Mouse (Mus musculus) hindbrain, embryonic 14.5 days (tissue): ENCODE measurements around the gene Aplnr. TPM values are rescaled to one million over a fixed set of nuclear protein-coding genes. Genes with fewer than 3 reads are reported as not detected.

Experiments used
- ATAC-seq: fragments of 200-750 bp; cut with Nextera tagmentation; 2 replicates; pipeline ENCODE4 v1.8.0; 2017; ENCODE audit warnings: moderate number of reproducible peaks, mild to moderate bottlenecking, moderate TSS enrichment, moderate library complexity; ENCODE audit not compliant: low FRiP score
- DNase-seq: peaks from one replicate; pipeline ENCODE4 v3.0.0-alpha.2; 2015; ENCODE audit warnings: low spot score
- H3K27ac ChIP-seq: fragments of 300-500 bp; sonication (generic); 2 replicates; pipeline ENCODE4 v1.5.1; 2014; ENCODE audit warnings: mild to moderate bottlenecking, moderate library complexity
- H3K27me3 ChIP-seq: fragments of 300-500 bp; sonication (generic); 2 replicates; pipeline ENCODE4 v1.6.1; 2014; ENCODE audit warnings: mild to moderate bottlenecking, low read length, mixed read lengths; ENCODE audit not compliant: control insufficient read depth, insufficient read depth
- H3K36me3 ChIP-seq: fragments of 300-500 bp; sonication (generic); replicated peaks from 2 replicates; pipeline ENCODE4 v1.6.1; 2014; ENCODE audit not compliant: control insufficient read depth, insufficient read depth
- H3K4me1 ChIP-seq: fragments of 300-500 bp; sonication (generic); replicated peaks from 2 replicates; pipeline ENCODE4 v1.6.1; 2014; ENCODE audit warnings: antibody characterized with exemption, low read length, mixed read lengths; ENCODE audit not compliant: control insufficient read depth, insufficient read depth
- H3K4me2 ChIP-seq: fragments of 300-500 bp; sonication (generic); replicated peaks from 2 replicates; pipeline ENCODE4 v1.6.1; 2014; ENCODE audit warnings: mild to moderate bottlenecking, moderate library complexity
- H3K4me3 ChIP-seq: fragments of 300-500 bp; sonication (generic); replicated peaks from 2 replicates; pipeline ENCODE4 v1.5.1; 2014; ENCODE audit warnings: mild to moderate bottlenecking, low read length
- H3K9ac ChIP-seq: fragments of 300-500 bp; sonication (generic); 2 replicates; pipeline ENCODE4 v1.6.1; 2014
- H3K9me3 ChIP-seq: fragments of 300-500 bp; sonication (generic); 2 replicates; pipeline ENCODE4 v1.6.1; 2016; ENCODE audit warnings: low read length; ENCODE audit not compliant: control insufficient read depth
- WGBS: fragments of 180-500 bp; shearing (Covaris S2); extraction: QIAGEN DNeasy Blood & Tissue Kit; methylation state at CpG from one replicate; pipeline ENCODE4 v1.1.7; 2014; 5-methylcytosine and 5-hydroxymethylcytosine counted together
- polyA plus RNA-seq: library from polyadenylated mRNA; unstranded; fragments of >200 nt; fragmentation: Nextera tagmentation; extraction: Ambion mirVana; gene quantifications from 2 replicates; pipeline ENCODE4 v1.2.1, GENCODE M21; 2014

Aplnr gene
- 29.2 and 35.2 TPM in 2 replicates for polyA plus RNA-seq

- DNase-seq (no peak), ATAC-seq (peak; percentile 37; the same call in 1 of the 2 replicates)
- H3K9ac ChIP-seq, result no peak within 1 kb of the TSS
- no peak within 1 kb of the TSS for H3K27ac ChIP-seq
- no peaks in the 10 kb centered on the region for H3K27me3 ChIP-seq
- no peaks in the 10 kb centered on the region for H3K9me3 ChIP-seq
- no peaks in the 10 kb centered on the region for H3K4me1 ChIP-seq
- WGBS, result 8% methylated on average over 4 of the region's 4 CpGs
- no peak within 1 kb of the TSS for H3K4me2 ChIP-seq
- H3K4me3 ChIP-seq, result peak within 1 kb of the TSS; percentile 1; the same call in 1 of the 2 replicates
- H3K36me3 ChIP-seq, result no peaks in the 10 kb centered on the region
Observed at GRCm38 (mm10) chr2:85136089-85136488, at the start of gene Aplnr. TSS of gene Aplnr (plus strand) at chr2:85136225.

- peak; percentile 82 for ATAC-seq
- no peak overlapping the region for H3K4me2 ChIP-seq
- no peaks in the 10 kb centered on the region for H3K27me3 ChIP-seq
- H3K27ac ChIP-seq, result no peak overlapping the region
- 0 out of 2 replicates have a peak, but pooled peaks cover 8% of the 10 kb centered on the region for H3K4me1 ChIP-seq
- WGBS, result 55% methylated on average over 11 of the region's 11 CpGs
- no peaks in the 10 kb centered on the region for H3K9me3 ChIP-seq
- no peak overlapping the region for H3K4me3 ChIP-seq
- no peak overlapping the region for H3K9ac ChIP-seq
- no peaks in the 10 kb centered on the region for H3K36me3 ChIP-seq
- peak; percentile 30 for DNase-seq
Observed at GRCm38 (mm10) chr2:85088716-85089646, 47.0 kb upstream of the Aplnr start.

- H3K9me3 ChIP-seq, result no peaks in the 10 kb centered on the region
- H3K27me3 ChIP-seq, result no peaks in the 10 kb centered on the region
- DNase-seq (no peak), ATAC-seq (no peak)
- 0 out of 2 replicates have a peak, but pooled peaks cover 8% of the 10 kb centered on the region for H3K4me1 ChIP-seq
- H3K36me3 ChIP-seq, result no peaks in the 10 kb centered on the region
- H3K4me3 ChIP-seq, result no peak overlapping the region
- H3K4me2 ChIP-seq, result no peak overlapping the region
- no peak overlapping the region for H3K9ac ChIP-seq
- H3K27ac ChIP-seq, result no peak overlapping the region
- WGBS, result 94% methylated on average over 4 of the region's 4 CpGs
Observed at GRCm38 (mm10) chr2:85091325-85091724, 44.7 kb upstream of the Aplnr start.

GRCm38 (mm10) chr2:85093376-85093775 lies 42.6 kb upstream of the Aplnr start:
- H3K4me2 ChIP-seq, result no peak overlapping the region
- ATAC-seq (no peak), DNase-seq (no peak)
- H3K36me3 ChIP-seq, result no peaks in the 10 kb centered on the region
- H3K9me3 ChIP-seq, result no peaks in the 10 kb centered on the region
- H3K9ac ChIP-seq, result no peak overlapping the region
- 88% methylated on average over 1 of the region's 1 CpGs for WGBS
- no peaks in the 10 kb centered on the region for H3K27me3 ChIP-seq
- no peak overlapping the region for H3K27ac ChIP-seq
- no peak overlapping the region for H3K4me3 ChIP-seq
- H3K4me1 ChIP-seq, result 0 out of 2 replicates have a peak, but pooled peaks cover 8% of the 10 kb centered on the region

- no peak for DNase-seq
- ATAC-seq, result no peak
- H3K36me3 ChIP-seq, result no peaks in the 10 kb centered on the region
- no peak overlapping the region for H3K4me2 ChIP-seq
- 28% methylated on average over 5 of the region's 5 CpGs for whole genome bisulfite sequencing
- H3K27me3 ChIP-seq, result no peaks in the 10 kb centered on the region
- no peaks in the 10 kb centered on the region for H3K4me1 ChIP-seq
- no peak overlapping the region for H3K9ac ChIP-seq
- H3K27ac ChIP-seq, result no peak overlapping the region
- no peaks in the 10 kb centered on the region for H3K9me3 ChIP-seq
- no peak overlapping the region for H3K4me3 ChIP-seq
Observed at GRCm38 (mm10) chr2:85095906-85096305, 40.1 kb upstream of the Aplnr start.

GRCm38 (mm10) chr2:85098014-85098413 lies 38.0 kb upstream of the Aplnr start:
- H3K4me1 ChIP-seq, result no peaks in the 10 kb centered on the region
- H3K9ac ChIP-seq, result no peak overlapping the region
- no peaks in the 10 kb centered on the region for H3K36me3 ChIP-seq
- H3K4me3 ChIP-seq, result no peak overlapping the region
- H3K27ac ChIP-seq, result no peak overlapping the region
- ATAC-seq, result no peak
- WGBS, result 84% methylated on average over 2 of the region's 2 CpGs
- no peak overlapping the region for H3K4me2 ChIP-seq
- no peak for DNase-seq
- no peaks in the 10 kb centered on the region for H3K27me3 ChIP-seq
- H3K9me3 ChIP-seq, result no peaks in the 10 kb centered on the region

- no peaks in the 10 kb centered on the region for H3K9me3 ChIP-seq
- H3K9ac ChIP-seq, result no peak overlapping the region
- H3K4me3 ChIP-seq, result no peak overlapping the region
- no peak overlapping the region for H3K27ac ChIP-seq
- H3K36me3 ChIP-seq, result no peaks in the 10 kb centered on the region
- DNase-seq (no peak), ATAC-seq (no peak)
- WGBS, result 85% methylated on average over 7 of the region's 7 CpGs
- H3K4me1 ChIP-seq, result no peaks in the 10 kb centered on the region
- no peak overlapping the region for H3K4me2 ChIP-seq
- H3K27me3 ChIP-seq, result no peaks in the 10 kb centered on the region
Observed at GRCm38 (mm10) chr2:85098824-85099511, 37.1 kb upstream of the Aplnr start.

- WGBS, result 76% methylated on average over 8 of the region's 8 CpGs
- no peaks in the 10 kb centered on the region for H3K9me3 ChIP-seq
- H3K9ac ChIP-seq, result no peak overlapping the region
- H3K36me3 ChIP-seq, result no peaks in the 10 kb centered on the region
- H3K4me3 ChIP-seq, result no peak overlapping the region
- H3K27me3 ChIP-seq, result no peaks in the 10 kb centered on the region
- ATAC-seq (no peak), DNase-seq (no peak)
- H3K4me1 ChIP-seq, result no peaks in the 10 kb centered on the region
- H3K27ac ChIP-seq, result no peak overlapping the region
- H3K4me2 ChIP-seq, result no peak overlapping the region
Observed at GRCm38 (mm10) chr2:85103201-85103600, 32.8 kb upstream of the Aplnr start.

GRCm38 (mm10) chr2:85105426-85106013 lies 30.5 kb upstream of the Aplnr start:
- no peaks in the 10 kb centered on the region for H3K36me3 ChIP-seq
- WGBS, result 87% methylated on average over 11 of the region's 11 CpGs
- no peak overlapping the region for H3K9ac ChIP-seq
- no peak overlapping the region for H3K4me2 ChIP-seq
- ATAC-seq (no peak), DNase-seq (no peak)
- H3K4me1 ChIP-seq, result no peaks in the 10 kb centered on the region
- H3K27ac ChIP-seq, result no peak overlapping the region
- H3K27me3 ChIP-seq, result no peaks in the 10 kb centered on the region
- no peaks in the 10 kb centered on the region for H3K9me3 ChIP-seq
- no peak overlapping the region for H3K4me3 ChIP-seq
